Mouse (Mus musculus) heart, adult 18-20 months (tissue): ENCODE measurements around the gene Gmpr2. TPM values are rescaled to one million over a fixed set of nuclear protein-coding genes. Genes with fewer than 3 reads are reported as not detected.

Experiments
- DNase-seq, 2 experiments: peaks; one replicate each; pipeline ENCODE4 v3.0.0; 2021 to 2022; ENCODE audit warnings: mixed read lengths in 1 of 2
- long read RNA-seq, 2 experiments: library from polyadenylated mRNA; stranded (forward); transcript quantifications; one replicate each; pipeline ENCODE4 v2.0.0; 2021
- total RNA-seq, 2 experiments: library from RNA; stranded (reverse); gene quantifications; 2 replicates each; pipeline ENCODE4 v1.2.3; 2021

Gene Gmpr2
- 10 to 100 TPM in 1 of 2 experiments, 1 to 10 TPM in 1; 8.7 to 10.8 TPM for total RNA-seq
- long read RNA-seq, experiment 1, transcript Gmpr2-201 (10 exons, 1,993 nt): major isoform, 7 of 15 reads
- long read RNA-seq, experiment 1, partial matches to known transcripts: 4 of 15 reads
- long read RNA-seq, experiment 1, other reads (novel, unspliced or antisense): 3 of 15 reads
- long read RNA-seq, experiment 2, partial matches to known transcripts: 2 of 7 reads
- long read RNA-seq, experiment 2, other reads (novel, unspliced or antisense): 2 of 7 reads

- peak; percentile 96 for DNase-seq
These were observed at the start of gene Gmpr2, which contains the start of gene Nedd8 for GRCm38 (mm10) chr14:55671833-55672740. Gmpr2 (plus strand) TSS chr14:55671941. Nedd8 (minus strand) TSS chr14:55672124.

- DNase-seq: peak; percentile 27 to 52
These were observed 43.5 kb upstream of the Gmpr2 start for GRCm38 (mm10) chr14:55628077-55628827.

- DNase-seq: peak; percentile 37 to 76
These were observed 42.4 kb upstream of the Gmpr2 start for GRCm38 (mm10) chr14:55629312-55629711.

- peak in 1 of 2 experiments; percentile 50 for DNase-seq
These were observed 36.7 kb upstream of the Gmpr2 start for GRCm38 (mm10) chr14:55634874-55635522.

- DNase-seq: peak; percentile 92 to 95
These were observed 36.2 kb upstream of the Gmpr2 start, which contains the start of gene Ipo4 for GRCm38 (mm10) chr14:55635523-55636007. Ipo4 (minus strand) TSS chr14:55635957.

- DNase-seq: no peak
These were observed 33.9 kb upstream of the Gmpr2 start, which contains the start of gene Gm49378 for GRCm38 (mm10) chr14:55637795-55638194. Gm49378 (minus strand) TSS chr14:55637895.

- DNase-seq: no peak
These were observed 30.9 kb upstream of the Gmpr2 start for GRCm38 (mm10) chr14:55640816-55641215.

GRCm38 (mm10) chr14:55641291-55641690 is 30.4 kb upstream of the Gmpr2 start:
- no peak for DNase-seq

- no peak for DNase-seq
These were observed 29.1 kb upstream of the Gmpr2 start for GRCm38 (mm10) chr14:55642679-55643059.

- peak; percentile 91 to 94 for DNase-seq
These were observed 28.5 kb upstream of the Gmpr2 start, which contains the start of gene Tm9sf1 for GRCm38 (mm10) chr14:55643060-55643907. Tm9sf1 (minus strand) TSS chr14:55643806.

- DNase-seq: peak; percentile 27 to 28
These were observed 27.4 kb upstream of the Gmpr2 start for GRCm38 (mm10) chr14:55644261-55644888.

- no peak for DNase-seq
These were observed 21.9 kb upstream of the Gmpr2 start, which contains the start of gene Tssk4 for GRCm38 (mm10) chr14:55649884-55650283. Tssk4 (plus strand) TSS chr14:55650184.

GRCm38 (mm10) chr14:55651528-55651927 is 20.2 kb upstream of the Gmpr2 start:
- DNase-seq: no peak

GRCm38 (mm10) chr14:55656935-55657334 is 14.8 kb upstream of the Gmpr2 start:
- DNase-seq: peak; percentile 22 to 45

- peak in 1 of 2 experiments; percentile 23 for DNase-seq
These were observed 13.7 kb upstream of the Gmpr2 start for GRCm38 (mm10) chr14:55658011-55658410.

- peak; percentile 84 to 86 for DNase-seq
These were observed 11.7 kb upstream of the Gmpr2 start, which contains the start of gene Mdp1 for GRCm38 (mm10) chr14:55659960-55660573. Mdp1 (minus strand) TSS chr14:55660508.

- DNase-seq: no peak
These were observed 11.1 kb upstream of the Gmpr2 start for GRCm38 (mm10) chr14:55660636-55661035.

- no peak for DNase-seq
These were observed 282 bp upstream of the Gmpr2 start for GRCm38 (mm10) chr14:55671486-55671832.

- no peak for DNase-seq
These were observed 960 bp downstream of the Gmpr2 start for GRCm38 (mm10) chr14:55672741-55673060.
